Mouse (Mus musculus) lung, postnatal 14 days (tissue): ENCODE measurements at regions not wholly inside any gene's neighbourhood (a gene's known extent, or its start where the extent isn't known, plus 50 kb on each side); places are given as distances from the start of the nearest gene placed in this dataset.

ENCODE experiments used
- DNase-seq: peaks from one replicate; pipeline ENCODE4 v3.0.0; 2021

DNA sequence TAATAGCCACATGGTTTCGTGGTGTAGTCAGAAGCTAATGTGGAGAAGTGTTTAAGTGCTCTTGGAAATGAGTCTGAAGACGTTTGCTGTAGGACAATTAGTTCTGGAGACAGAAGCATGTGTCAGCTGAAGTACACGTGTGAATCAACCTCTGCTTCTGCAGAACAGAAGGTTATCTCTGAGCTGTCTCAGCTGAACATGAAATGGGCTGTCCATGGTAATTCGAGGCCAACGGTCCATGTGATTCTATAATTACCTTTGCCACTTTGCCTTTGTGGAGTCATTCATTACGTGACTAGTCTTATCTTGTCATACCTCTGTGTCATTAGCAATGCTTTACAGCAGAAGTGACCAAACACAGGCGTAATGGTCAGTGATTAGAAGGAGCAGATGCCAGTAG is 295.6 kb upstream of the Veph1 start:
- no peak for DNase-seq

DNA sequence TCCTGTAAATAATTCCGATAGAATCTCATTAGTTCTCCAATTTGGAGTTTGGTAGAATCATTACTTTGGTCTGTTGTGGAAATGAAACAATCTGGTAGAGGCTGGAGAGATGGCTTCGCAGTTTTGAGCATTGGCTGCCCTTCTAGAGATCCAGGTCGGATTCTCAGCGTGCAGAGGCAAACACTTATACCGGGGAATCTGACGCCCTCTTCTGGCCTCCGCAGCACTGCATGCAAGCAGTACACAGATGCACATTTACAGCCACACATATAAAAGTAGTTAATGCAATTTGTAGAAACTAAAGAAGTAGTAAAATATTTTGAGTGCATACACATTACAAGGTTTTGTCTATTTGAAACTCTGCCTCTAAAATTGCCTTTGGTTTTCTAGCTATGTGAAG is 294.1 kb upstream of the Veph1 start:
- no peak for DNase-seq

DNA sequence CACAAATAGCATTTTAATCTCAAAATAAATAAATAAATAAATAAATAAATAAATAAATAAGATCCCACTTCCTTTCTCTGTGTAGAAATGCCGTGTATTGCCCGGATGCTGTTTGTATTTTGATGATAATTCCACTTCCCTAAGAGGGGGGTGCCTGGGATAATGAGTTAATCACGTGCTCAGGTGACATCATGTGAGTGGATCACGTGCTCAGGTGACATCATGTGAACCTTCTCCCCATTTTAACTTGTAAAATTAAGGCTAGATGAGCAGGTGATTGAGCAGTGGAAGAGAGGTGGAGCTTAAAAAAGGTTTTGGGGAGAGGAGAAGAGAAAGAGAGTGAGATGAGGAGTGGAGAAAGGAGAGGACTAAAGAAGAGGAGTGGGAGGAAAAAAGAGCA is 292.8 kb upstream of the Veph1 start:
- DNase-seq: no peak

DNA sequence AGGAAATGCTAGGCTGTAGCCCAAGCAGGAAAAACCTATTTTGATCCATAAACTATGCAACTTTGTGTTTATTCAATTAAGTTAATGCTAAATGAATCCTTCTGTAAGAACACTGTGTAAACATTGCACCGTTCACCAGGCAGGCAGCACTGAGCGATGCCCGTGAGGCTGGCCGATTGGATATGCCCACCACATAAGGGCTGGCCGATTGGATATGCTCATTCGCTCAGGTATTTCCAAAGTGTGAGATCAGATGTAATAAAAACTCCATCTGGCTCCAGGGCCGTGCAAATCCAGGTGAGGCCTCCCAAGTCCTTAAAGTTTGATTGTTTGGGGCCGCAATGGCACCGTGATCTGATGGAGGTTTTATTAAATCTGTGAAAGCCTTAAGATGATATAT is 288.2 kb upstream of the Veph1 start:
- no peak for DNase-seq

DNA sequence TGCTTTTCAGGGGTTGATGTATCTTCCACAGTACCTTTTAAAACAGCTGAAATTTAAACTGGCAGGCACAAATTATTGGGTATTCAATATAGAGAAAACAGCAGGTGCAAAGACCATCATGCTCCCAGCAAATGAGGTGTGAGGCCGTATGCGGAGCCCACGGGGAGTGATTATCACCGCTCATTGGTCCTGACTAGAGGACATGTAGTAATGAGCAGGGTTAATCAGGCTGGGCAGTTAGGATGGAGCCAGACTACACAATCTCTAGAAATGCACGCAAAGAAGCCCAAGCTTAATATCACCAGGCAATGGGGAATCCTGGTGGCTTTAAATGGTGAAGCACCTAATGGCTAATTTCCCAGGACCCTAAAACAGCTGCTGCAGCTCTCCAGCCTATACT is 287.5 kb upstream of the Veph1 start:
- DNase-seq: no peak

DNA sequence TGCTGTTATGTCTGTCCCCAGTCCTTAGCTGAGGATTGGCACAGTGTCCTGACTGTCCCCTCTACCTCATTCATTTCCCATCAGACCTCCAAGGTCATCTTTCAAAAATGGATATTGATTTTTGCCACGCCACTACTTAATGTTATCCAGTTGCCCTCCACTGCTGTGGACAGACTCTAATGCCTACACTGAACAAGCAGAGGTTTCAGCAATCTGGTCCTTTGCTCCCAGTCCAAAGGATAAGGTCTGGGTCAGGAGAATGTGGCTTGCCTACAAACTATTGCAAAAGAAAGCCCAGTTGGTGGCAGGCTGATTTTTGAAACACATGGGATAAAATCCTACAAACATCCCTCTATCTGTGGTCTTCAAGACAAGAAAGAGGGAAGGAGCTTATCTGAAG is 280.0 kb upstream of the Veph1 start:
- no peak for DNase-seq

DNA sequence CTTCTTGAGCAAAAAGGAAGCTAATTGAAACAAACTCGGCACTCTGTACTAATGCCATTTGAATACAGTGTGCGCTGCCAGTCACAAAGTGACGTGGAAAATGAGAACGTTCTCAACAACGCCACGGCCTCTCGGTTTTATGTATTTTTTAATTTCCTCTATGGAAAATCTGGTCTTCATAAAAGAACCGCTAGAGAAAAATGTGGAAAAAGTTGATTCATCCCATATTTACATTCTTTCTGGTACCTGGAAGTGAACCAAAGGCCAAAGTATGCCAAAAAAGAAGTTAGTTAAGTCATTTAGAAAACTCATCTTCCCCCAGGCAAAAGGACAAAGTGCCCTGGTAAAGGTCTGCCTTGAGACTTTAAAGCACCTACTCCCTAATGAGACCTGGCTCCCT is 277.7 kb upstream of the Veph1 start:
- DNase-seq: no peak

DNA sequence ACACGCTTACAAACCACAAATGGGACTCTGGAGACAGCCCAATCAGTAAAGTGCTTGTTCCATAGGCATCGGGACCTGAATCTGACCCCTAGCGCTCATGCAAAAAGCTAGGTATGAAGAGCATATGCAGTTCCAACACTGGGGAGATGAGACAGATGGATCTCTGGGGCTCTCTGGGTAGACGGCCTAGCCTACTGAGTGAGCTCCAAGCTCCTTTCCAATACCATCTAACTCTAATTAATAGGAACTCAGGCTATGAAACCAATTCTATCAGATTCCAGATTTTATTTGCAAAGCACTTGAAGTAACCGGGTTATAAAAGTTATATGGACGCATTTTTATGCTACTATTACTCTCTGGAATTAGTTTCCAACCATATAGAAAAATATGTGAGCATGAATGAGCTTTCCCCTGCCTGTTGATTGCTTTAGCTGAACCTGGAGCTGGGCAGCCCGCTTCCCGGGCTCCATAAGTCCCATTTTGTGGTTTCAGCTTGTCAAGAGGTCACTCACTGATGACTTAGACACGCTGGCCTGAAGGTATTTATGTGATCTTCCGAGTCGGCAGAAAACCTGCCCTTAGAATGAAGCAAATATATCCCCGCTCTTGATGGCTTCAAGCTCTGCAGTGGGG is 276.4 kb upstream of the Veph1 start:
- DNase-seq: no peak

DNA sequence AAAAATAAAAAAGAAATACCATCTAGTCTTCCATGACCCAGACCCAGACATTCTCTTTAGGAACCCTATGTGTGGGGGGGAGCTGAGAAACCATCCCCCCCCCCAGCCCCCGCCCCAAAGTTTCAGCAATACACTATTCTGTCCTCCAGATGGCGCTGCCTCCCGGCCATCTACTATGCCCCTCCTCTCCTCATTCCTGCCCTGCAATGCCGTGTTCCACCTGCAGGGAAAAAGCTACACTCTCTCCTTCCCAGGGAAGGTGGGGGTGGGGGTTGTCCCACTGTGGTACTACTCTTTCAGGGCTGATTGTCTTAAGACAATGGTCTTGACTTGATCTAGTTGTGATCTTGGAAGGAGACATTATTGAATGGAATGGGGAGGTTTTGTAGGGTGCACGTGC is 273.7 kb upstream of the Veph1 start:
- no peak for DNase-seq

DNA sequence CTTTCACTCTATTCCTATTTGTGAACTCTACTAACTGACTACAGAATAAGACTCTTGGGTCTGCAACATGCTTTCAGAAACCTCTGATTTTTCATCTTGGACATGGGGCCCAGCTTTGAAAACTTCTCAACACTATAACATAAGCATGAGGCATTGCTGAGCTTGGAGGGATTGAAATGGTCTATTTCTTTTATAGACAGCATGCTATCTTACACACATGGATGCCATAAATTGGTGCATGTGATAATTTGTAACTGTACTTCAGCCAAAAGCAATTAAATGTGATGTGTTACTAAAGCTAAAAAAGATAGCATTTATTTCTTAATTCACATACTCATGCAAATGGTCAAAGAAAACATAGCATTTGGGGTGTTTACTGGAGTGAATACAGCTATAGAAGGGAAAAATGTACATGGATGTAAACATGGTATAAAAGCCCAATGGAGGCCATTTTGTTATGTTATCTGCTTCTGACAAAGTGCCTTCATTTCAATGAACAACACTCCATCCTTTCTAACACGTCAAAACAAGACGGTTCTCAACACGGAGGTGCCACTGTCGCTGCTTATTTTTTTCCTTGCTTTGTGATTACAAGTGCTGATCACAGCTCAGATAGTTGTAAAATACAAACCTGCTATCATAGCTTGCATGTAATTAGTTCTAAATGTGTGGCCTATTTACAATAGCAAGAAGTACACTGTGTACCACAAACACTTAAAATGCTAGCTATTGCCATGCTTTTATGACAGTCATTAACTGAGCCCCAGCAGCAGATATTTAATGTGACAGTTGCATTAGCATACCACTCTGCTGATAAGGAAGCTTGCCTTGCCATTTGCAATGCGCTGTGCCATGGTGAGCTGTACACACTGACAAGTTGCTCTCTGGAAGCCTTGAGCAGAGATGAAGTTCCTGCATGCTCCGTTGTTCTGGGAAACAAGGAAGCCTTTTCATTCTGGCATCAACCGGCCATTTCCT is 267.9 kb upstream of the Veph1 start:
- no peak for DNase-seq

DNA sequence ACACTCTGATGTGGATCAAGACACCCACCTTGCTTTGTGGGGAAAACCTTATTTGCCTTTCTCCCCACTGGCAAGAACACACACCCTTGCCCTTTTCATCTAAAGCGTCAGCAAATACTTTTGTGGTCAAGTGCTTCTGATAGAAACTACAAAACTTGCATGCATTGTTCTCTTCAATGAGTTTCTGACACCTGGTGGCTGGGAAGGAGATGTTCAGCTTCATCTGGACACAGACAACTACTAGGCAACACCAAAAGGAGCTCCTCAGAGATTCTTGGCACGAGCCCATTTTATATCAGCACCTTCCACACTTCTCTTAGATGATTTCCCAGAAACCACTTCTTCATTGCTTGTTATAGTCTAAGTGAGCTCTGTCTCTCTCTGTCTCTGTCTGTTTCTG is 266.7 kb upstream of the Veph1 start:
- DNase-seq: no peak

DNA sequence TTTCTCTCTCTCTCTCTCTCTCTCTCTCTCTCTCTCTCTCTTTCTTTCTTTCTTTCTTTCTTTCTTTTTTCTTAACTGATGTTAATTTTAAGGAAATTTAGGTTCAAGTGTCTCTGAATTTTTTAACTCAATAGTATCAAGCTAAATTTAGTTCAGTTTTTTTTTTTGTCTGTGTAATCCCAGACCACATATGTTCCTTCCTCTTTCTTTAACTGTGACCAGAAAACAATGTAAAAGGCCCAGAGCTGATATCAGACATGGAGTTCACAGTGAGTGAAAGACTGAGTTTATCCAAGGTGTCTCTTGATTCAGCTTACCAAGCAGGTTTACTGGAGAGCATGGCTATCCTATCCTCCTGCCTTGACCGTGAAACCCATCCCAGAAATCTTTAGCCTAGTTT is 258.9 kb upstream of the Veph1 start:
- no peak for DNase-seq

DNA sequence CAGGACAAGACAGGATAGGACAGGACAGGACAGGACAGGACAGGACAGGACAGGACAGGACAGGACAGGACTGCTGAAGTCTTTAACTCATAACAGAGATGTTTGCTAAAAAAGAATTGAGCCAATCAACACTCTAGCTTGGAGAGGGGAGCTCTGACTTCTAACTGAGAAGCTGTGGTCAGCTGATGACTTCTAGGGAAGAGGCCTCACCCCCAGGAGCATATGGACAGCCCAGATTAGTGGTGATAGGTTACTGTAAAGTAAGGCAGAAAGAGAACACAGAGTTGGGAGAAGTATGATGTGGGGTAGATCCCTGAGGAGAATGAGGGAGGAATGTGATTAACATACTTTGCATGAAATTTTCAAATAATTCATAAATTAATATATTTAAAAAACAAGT is 254.3 kb upstream of the Veph1 start:
- DNase-seq: no peak

DNA sequence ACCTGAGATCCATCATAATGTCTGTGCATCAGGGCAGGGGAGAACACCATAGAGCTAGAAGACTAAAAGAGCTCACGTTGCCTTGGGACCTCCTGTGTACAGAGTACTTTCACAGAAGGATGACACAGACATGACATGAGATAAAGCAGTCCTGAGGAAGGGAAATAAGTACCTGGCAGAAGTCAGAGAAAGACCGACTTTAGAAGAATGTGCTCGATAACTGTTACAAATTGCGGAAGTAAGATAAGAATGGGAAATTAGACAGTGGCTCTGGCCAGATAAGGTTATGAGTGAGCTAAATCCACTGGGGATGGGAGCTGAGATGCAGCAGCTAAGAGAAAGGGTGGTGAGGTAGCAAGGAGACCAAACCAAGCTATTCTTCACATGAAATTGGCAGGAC is 249.9 kb upstream of the Veph1 start:
- DNase-seq: no peak

DNA sequence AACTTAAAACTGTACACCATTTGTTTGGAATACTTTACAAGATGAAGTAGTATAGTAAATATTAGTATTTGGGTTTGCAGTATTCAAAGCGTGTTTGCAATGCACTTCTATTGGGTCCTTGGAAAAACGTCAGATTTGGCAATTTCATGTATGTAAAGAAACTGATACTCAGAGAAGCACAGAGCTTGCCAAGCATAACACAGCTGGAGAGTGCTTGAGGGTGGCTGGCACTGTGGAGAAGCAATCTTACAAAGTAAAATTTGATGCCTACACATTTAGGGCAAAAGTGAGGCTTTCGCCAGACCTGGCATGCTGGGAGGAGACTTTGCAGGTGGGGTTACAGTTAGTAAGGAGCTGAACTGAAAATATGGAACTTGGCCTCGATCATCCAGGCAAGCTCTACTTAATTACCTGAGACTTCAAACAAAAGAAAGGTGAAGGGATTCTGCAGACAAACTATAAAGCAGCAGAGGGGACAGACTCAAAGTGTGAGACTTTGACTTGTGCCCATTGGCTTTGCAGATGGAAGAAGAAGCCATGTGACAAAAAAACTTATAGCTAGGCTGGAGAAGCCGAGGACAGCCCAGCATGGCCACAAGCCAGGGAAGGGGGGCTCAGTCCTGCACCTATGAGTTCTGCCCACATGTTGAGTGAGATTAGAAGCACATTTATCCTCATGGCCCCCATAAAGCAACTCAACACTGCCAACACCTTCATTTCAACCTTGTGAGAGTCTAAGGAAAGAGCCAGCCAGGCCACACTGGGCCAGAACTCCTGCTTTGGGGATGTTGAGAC is 247.7 kb upstream of the Veph1 start:
- peak; percentile 48 for DNase-seq

DNA sequence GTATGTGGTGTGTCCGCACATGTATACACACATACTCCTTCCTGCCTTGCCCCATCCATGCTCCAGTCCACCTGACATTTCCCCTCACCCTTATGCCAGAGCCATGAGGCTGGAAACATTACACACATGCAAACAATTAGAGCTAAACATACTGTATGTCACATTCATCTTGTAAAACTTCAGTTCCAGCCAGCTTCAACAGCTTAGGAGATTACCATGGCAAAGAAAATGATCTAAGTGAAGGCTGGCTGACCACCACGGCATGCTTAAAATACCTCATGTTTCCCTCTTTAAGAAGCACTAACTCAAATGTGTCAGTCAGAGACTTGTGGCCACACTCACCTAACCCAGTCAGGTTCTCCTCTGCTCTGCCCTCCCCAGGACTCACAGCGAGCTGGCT is 246.2 kb upstream of the Veph1 start:
- no peak for DNase-seq

DNA sequence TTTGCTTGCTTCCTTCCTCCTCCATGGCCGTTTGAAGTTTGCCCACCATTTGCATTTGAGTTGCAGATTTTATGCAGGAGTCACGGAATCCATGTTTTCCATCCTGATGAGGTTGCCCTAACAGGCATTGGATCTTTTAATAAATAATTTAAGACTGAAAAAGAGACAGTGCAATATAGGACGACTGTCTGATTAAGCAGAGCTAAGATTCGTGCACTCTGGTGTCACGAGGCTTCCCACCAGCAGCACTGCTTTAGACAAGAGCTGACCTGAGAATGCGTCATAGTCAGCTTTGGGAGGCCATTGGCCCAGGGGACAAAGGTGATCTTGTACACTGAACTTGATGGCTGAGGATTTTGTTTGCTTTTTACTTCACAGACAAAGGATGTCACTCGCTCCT is 241.3 kb upstream of the Veph1 start:
- no peak for DNase-seq

DNA sequence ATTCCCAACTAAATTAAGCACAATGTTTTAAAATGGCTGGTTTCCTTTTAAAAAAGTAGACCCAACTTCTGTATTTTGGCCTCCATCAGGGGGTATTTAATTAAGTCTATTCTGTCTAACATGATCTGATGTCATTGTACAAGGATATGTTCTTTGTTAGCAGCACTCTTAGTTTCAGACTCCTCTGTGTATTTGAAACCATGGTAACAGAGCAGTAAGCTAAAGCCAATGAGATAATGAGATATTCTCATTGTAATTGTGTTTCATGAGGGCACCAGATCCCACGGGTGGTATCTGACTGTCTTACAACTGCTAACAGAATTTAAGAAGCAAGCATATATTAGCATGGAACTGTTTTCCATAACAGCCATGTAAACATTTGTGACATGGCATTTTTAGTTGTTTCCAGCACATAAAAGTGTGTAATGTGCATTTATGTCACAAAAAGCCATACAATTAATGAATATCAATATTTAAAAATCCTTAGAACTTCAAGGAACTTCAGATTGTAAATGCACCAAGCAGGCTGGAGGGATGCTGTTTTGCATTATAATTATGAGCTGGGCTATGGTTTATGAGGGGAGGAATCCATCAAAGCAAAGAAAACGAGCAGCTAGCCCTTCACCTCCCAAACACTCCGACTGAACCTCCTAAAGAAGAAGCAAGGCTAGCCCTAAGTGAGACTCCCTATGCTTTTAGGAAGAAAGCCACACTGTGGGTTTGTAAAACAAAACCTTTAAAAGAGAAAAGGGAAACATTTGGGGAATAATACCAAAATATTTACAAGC is 240.7 kb upstream of the Veph1 start:
- no peak for DNase-seq

DNA sequence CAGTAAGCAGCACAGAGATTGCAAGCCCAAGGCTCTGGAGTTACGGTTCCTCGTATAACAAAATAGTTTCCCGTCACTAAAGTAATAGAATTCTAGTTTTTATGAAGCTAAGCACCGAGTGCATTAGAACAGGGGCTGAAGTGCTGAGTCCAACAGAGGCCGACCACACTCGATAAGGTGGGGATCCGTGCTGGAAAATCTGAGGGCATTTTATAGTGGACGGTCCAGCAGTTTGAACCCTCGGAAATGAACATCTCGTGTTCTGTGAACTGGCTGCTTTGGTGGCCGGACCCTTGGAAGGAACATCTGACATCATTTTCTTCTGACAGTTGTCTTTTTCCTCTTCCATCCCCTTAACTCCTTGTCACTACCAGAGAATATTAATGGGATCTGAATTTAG is 240.0 kb upstream of the Veph1 start:
- no peak for DNase-seq

DNA sequence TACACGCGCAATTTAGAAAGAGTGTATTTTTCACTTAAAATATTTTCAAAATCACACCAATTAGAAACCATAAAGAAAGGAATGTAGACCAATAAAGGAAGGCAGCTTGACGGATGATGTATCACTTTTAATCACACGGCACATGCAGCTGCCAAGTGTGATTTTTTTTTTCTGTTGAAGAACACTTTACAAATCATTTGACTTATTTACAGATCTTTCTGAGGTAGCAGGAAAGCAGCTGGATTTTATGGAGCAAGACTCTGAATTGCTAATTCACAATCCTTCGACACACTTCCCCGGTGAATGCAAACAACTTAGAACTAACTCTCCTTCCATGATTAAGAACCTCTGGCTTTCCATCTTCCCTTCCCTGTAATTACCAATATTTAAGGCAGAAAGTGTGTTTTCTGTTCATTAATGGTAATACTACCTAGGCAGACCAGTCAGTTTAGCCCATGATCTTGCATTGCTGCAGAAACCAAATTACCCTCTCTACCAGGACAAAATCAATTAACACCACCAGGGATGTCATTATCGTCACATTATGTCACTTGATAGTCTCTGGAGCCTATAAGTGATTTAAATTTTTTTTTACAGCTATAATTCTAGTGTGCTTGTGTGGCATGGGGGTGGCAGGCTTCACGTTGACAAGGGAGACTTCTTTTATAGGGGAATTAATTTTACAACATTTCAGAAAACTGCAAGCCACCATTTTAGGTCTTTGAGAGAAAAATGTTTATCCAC is 239.3 kb upstream of the Veph1 start:
- no peak for DNase-seq

DNA sequence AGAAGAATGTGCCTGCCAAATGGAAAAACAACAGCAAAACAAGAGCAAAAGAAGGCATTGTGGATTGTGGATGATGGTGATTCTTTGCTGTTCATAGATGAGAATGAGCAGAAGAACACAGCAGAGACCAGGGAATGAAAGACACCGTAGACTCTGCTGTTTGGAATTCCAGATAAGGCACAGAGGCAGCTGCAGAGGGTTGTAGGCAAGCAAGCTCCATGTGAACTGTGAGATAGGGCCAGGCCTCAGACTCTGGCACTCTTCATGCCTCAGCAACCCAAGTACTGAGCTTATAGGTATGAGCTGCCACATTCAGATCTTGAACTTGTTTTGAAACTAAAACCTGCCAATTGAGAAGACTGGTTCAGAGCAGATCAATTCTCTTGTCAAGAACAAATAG is 223.3 kb upstream of the Veph1 start:
- DNase-seq: no peak

DNA sequence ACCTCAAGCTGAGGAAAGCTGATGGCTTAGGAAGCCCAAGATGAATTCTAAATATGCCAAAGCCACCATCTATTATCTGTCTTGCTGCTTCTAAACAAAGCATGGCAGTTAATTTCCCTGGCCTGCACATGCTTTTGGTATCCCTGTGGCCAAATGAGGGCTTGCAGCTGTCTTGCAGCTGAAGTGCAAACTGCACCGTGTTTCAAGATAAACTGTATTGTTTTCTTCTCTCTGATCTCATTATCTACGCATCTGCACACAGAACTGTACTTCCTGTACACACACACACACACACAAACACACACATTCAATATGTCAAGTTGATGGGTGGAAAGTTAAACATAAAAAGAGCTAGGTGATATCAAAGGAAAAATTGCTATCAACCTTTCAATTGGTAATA is 221.7 kb upstream of the Veph1 start:
- no peak for DNase-seq
